Mouse (Mus musculus): ENCODE results near the gene Malrd1. TPM values are rescaled to one million over a fixed set of nuclear protein-coding genes. Genes with fewer than 3 reads are reported as not detected.

Malrd1 gene
- polyA plus RNA-seq, 1 experiment from 2014 or later, result 0.03 TPM

DNA sequence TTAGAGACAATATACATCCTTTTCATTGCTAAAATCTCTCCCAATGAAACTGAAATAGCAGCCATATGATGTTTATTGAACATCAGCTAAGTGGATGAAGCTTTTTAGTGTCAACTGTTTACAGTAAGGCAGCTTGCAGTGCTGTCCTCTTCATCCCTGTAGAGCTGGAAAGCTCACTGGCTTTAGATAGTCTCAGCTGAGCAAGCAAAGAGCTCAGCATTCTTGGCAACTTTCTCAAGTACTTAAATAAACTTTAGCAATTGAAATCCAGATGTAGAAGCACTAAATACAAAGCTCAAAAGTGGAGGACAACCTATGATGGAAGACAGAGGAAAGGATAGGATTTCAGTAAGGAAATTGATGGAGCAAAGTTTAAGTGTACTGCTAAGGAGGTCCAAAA is 626.3 kb downstream of the Malrd1 start:
- H3K9ac ChIP-seq (ENCODE audit: low read length), result no peak overlapping the region
- ATAC-seq (replicated peaks; ENCODE audit: extremely low read depth, insufficient read depth, low FRiP score), result no peak
- H3K4me1 ChIP-seq (ENCODE audit: control insufficient read depth, insufficient read depth, low read length), result no peaks in the 10 kb centered on the region; the same call in 1 of the 2 replicates
- H3K4me2 ChIP-seq (ENCODE audit: low read depth, low read length), result no peak overlapping the region
- no peak overlapping the region for H3K27ac ChIP-seq (ENCODE audit: low read length)
- H3K9me3 ChIP-seq (replicated peaks; ENCODE audit: control insufficient read depth, low read length), result no peaks in the 10 kb centered on the region
- H3K4me3 ChIP-seq (ENCODE audit: low read length), result no peak overlapping the region
- H3K27me3 ChIP-seq (ENCODE audit: control insufficient read depth, insufficient read depth, low read length), result no peaks in the 10 kb centered on the region
- H3K36me3 ChIP-seq (ENCODE audit: control insufficient read depth, insufficient read depth), result no peaks in the 10 kb centered on the region

DNA sequence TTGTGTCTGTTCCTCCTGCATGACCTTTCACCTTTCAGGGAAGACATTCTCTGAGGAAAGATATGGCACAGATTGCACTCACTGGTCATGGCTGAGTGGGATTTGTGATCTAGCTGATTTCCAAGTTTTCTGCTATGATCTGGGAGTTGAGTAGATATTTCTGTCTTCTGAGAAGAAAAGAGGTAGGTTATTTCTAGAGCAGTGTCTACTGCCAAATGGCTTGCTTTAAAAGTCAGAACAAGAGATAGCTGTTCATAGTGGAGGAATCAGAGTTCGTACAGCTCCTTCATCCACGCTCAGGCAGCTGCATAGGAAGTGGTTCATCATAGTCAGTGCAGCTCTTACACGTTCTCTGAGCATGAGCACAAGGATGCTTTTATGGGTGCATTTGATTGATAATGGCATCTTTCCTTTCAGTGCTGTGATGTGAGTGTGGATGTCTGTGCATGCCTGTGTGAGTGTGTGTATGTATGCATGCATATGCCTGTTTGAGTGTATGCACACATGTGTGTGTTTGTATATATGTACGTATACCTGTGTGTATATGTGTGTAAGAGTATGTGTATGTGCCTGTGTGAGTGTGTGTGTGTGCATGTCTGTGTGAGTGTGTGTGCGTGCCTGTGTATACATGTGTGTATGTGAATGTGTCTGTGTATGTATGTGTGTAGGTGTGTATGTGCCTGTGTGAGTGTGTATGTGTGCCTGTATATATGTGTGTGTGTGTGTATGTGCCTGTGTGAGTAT is 637.1 kb downstream of the Malrd1 start:
- H3K9ac ChIP-seq (ENCODE audit: low read length), result no peak overlapping the region
- no peaks in the 10 kb centered on the region for H3K27me3 ChIP-seq (ENCODE audit: control insufficient read depth, insufficient read depth, low read length)
- H3K4me2 ChIP-seq (ENCODE audit: low read depth, low read length), result no peak overlapping the region
- no peaks in the 10 kb centered on the region for H3K9me3 ChIP-seq (replicated peaks; ENCODE audit: control insufficient read depth, low read length)
- H3K4me1 ChIP-seq (ENCODE audit: control insufficient read depth, insufficient read depth, low read length), result no peaks in the 10 kb centered on the region
- WGBS, result 72% methylated on average over 5 of the region's 5 CpGs
- no peaks in the 10 kb centered on the region for H3K36me3 ChIP-seq (ENCODE audit: control insufficient read depth, insufficient read depth)
- no peak for ATAC-seq (replicated peaks; ENCODE audit: extremely low read depth, insufficient read depth, low FRiP score)
- H3K4me3 ChIP-seq (ENCODE audit: low read length), result no peak overlapping the region
- no peak overlapping the region for H3K27ac ChIP-seq (ENCODE audit: low read length)

DNA sequence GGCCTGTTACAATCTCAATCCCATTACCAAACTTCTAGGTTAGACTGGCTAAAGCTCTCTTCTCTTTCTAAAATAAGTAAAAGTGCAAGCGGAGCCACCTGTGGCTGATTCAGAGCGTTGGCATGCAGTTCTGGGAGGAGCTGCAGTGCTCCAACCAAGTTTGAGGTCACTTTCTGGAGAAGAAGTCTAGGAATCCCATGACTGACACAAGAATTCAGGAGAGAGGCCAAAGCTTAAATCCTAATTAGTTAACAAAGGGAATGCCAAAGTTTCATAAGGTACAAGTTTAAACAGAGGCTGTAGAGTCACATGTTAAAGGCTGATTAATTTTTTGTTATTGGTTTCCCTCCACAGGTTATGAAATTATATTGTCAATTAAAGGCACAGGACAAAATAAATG is 642.3 kb downstream of the Malrd1 start:
- no peaks in the 10 kb centered on the region for H3K27me3 ChIP-seq (ENCODE audit: control insufficient read depth, insufficient read depth, low read length)
- no peak overlapping the region for H3K27ac ChIP-seq (ENCODE audit: low read length)
- ATAC-seq (replicated peaks; ENCODE audit: extremely low read depth, insufficient read depth, low FRiP score), result no peak
- no peaks in the 10 kb centered on the region for H3K4me1 ChIP-seq (ENCODE audit: control insufficient read depth, insufficient read depth, low read length)
- 42% methylated on average over 2 of the region's 2 CpGs for WGBS
- no peaks in the 10 kb centered on the region for H3K36me3 ChIP-seq (ENCODE audit: control insufficient read depth, insufficient read depth)
- H3K9ac ChIP-seq (ENCODE audit: low read length), result no peak overlapping the region
- no peaks in the 10 kb centered on the region for H3K9me3 ChIP-seq (replicated peaks; ENCODE audit: control insufficient read depth, low read length)
- H3K4me3 ChIP-seq (ENCODE audit: low read length), result no peak overlapping the region
- no peak overlapping the region for H3K4me2 ChIP-seq (ENCODE audit: low read depth, low read length)

DNA sequence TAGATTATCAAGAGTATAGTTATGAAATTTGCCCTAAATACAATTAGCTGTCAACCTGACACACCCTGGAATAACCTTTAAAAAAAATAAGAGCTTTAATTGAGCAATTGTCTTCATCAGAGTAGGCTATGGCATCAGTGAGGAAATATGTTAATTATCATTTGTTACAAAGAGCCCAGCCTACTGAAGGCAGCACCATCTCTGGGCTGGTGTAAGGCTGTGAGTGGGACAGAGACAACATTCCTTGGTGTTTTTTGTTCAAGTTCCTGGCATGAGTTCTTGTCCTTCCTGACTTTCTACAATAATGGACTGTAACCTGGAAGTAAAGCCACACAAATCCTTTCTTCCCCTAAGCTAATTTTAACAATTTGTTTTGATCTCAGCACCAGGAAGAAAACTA is 645.8 kb downstream of the Malrd1 start:
- ATAC-seq (replicated peaks; ENCODE audit: extremely low read depth, insufficient read depth, low FRiP score), result no peak
- H3K9ac ChIP-seq (ENCODE audit: low read length), result no peak overlapping the region
- H3K4me3 ChIP-seq (ENCODE audit: low read length), result no peak overlapping the region
- no peaks in the 10 kb centered on the region for H3K4me1 ChIP-seq (ENCODE audit: control insufficient read depth, insufficient read depth, low read length)
- no peaks in the 10 kb centered on the region for H3K9me3 ChIP-seq (replicated peaks; ENCODE audit: control insufficient read depth, low read length)
- H3K27me3 ChIP-seq (ENCODE audit: control insufficient read depth, insufficient read depth, low read length), result no peaks in the 10 kb centered on the region
- no peaks in the 10 kb centered on the region for H3K36me3 ChIP-seq (ENCODE audit: control insufficient read depth, insufficient read depth)
- H3K4me2 ChIP-seq (ENCODE audit: low read depth, low read length), result no peak overlapping the region
- no peak overlapping the region for H3K27ac ChIP-seq (ENCODE audit: low read length)

DNA sequence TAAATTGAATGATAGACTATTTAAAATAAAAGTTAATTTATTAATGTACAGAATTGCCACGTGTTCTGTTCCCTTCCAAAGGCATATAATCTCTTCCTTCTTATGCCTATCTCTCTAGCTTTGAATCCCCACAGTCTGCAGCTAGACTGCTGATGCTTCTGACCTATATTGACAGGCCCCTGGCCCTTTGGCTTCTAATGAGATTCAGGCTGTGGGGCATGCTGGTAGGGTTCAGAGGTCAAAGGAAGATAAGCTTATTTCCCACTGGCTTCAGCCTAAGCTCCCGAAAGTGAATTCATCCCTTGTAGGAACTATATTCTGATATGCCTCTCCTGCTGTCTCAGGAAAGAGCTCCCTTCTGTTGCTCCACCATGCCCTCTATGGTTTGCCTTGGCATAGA is 647.1 kb downstream of the Malrd1 start:
- Histone ChIP-seq H3K9me3 (replicated peaks; ENCODE audit: control insufficient read depth, low read length) (no peaks in the 10 kb centered on the region), H3K4me1 (ENCODE audit: control insufficient read depth, insufficient read depth, low read length) (no peaks in the 10 kb centered on the region), H3K36me3 (ENCODE audit: control insufficient read depth, insufficient read depth) (no peaks in the 10 kb centered on the region), H3K9ac (ENCODE audit: low read length) (no peak overlapping the region), H3K27me3 (ENCODE audit: control insufficient read depth, insufficient read depth, low read length) (no peaks in the 10 kb centered on the region), H3K4me3 (ENCODE audit: low read length) (no peak overlapping the region), H3K27ac (ENCODE audit: low read length) (no peak overlapping the region), H3K4me2 (ENCODE audit: low read depth, low read length) (no peak overlapping the region)
- WGBS, result 42% methylated on average over 2 of the region's 2 CpGs
- ATAC-seq (replicated peaks; ENCODE audit: extremely low read depth, insufficient read depth, low FRiP score), result no peak

DNA sequence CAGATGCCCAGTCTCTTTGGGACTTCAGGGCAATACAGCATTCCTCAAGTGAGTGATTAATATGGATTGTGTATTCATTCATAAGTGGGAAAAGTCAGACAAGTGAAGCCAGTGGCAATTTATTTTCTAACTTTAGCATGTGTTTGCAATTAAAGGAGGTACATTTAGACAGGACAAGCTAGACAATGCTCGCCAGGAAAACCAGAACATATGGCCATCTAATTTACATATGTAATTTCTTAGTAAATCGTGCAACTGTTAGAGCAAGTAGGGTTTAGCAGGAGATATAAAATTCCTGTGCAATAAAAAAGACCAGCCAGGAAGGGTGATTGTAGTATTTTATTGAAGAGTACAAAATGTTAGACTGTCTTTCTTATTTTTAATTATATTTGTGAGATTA is 655.9 kb downstream of the Malrd1 start:
- H3K9me3 ChIP-seq (replicated peaks; ENCODE audit: control insufficient read depth, low read length), result no peaks in the 10 kb centered on the region
- no peaks in the 10 kb centered on the region for H3K27me3 ChIP-seq (ENCODE audit: control insufficient read depth, insufficient read depth, low read length)
- 57% methylated on average over 2 of the region's 2 CpGs for WGBS
- H3K4me1 ChIP-seq (ENCODE audit: control insufficient read depth, insufficient read depth, low read length), result no peaks in the 10 kb centered on the region
- H3K4me3 ChIP-seq (ENCODE audit: low read length), result no peak overlapping the region
- H3K36me3 ChIP-seq (ENCODE audit: control insufficient read depth, insufficient read depth), result no peaks in the 10 kb centered on the region
- H3K9ac ChIP-seq (ENCODE audit: low read length), result no peak overlapping the region
- no peak for ATAC-seq (replicated peaks; ENCODE audit: extremely low read depth, insufficient read depth, low FRiP score)
- no peak overlapping the region for H3K4me2 ChIP-seq (ENCODE audit: low read depth, low read length)
- H3K27ac ChIP-seq (ENCODE audit: low read length), result no peak overlapping the region

DNA sequence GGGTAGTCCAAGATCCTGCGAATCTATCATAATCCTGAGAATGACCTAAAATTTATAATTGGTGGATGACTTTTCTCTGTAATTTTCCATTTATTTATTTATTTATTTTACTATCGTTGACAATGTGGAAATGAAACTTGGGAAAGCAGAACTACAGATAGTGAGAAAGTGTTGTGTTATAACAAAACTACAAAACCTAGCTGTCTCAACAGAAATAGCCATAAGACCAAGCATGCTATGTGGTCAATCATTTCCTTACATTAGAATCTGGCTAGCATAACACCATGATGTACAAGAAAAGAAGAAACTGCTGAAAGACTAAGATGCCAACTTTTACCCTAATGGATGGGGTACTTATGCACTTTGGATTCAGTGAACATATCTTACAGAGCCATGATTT is 656.9 kb downstream of the Malrd1 start:
- no peak for ATAC-seq (replicated peaks; ENCODE audit: extremely low read depth, insufficient read depth, low FRiP score)
- Histone ChIP-seq H3K4me2 (ENCODE audit: low read depth, low read length) (no peak overlapping the region), H3K9ac (ENCODE audit: low read length) (no peak overlapping the region), H3K4me3 (ENCODE audit: low read length) (no peak overlapping the region), H3K36me3 (ENCODE audit: control insufficient read depth, insufficient read depth) (no peaks in the 10 kb centered on the region), H3K9me3 (replicated peaks; ENCODE audit: control insufficient read depth, low read length) (no peaks in the 10 kb centered on the region), H3K27ac (ENCODE audit: low read length) (no peak overlapping the region), H3K27me3 (ENCODE audit: control insufficient read depth, insufficient read depth, low read length) (no peaks in the 10 kb centered on the region), H3K4me1 (ENCODE audit: control insufficient read depth, insufficient read depth, low read length) (no peaks in the 10 kb centered on the region)
- WGBS, result 77% methylated on average over 2 of the region's 2 CpGs

DNA sequence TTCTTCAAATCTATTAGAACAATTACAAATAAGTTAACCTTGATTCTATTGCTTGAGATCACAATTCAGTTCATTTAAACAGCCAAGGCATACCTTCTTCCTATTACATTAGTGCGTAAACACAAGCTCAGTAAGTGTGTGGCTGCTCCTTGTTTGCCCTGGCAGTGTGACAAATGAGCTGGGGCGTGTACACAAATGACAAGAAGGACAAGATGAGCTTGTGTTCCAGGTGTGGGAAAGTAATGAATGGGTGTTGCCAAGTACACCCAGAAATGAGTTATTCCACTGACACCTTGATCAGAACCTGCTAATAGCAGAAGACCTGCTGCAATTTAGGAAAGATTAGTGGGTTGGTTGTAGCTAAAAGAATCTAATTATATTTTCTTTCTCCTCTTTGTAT is 683.7 kb downstream of the Malrd1 start:
- Histone ChIP-seq H3K27me3 (ENCODE audit: control insufficient read depth, insufficient read depth, low read length) (no peaks in the 10 kb centered on the region), H3K27ac (ENCODE audit: low read length) (no peak overlapping the region), H3K4me3 (ENCODE audit: low read length) (no peak overlapping the region), H3K36me3 (ENCODE audit: control insufficient read depth, insufficient read depth) (no peaks in the 10 kb centered on the region), H3K4me2 (ENCODE audit: low read depth, low read length) (no peak overlapping the region), H3K9ac (ENCODE audit: low read length) (no peak overlapping the region), H3K9me3 (replicated peaks; ENCODE audit: control insufficient read depth, low read length) (no peaks in the 10 kb centered on the region), H3K4me1 (ENCODE audit: control insufficient read depth, insufficient read depth, low read length) (no peaks in the 10 kb centered on the region)
- ATAC-seq (replicated peaks; ENCODE audit: extremely low read depth, insufficient read depth, low FRiP score), result no peak
- WGBS, result 66% methylated on average over 2 of the region's 2 CpGs

DNA sequence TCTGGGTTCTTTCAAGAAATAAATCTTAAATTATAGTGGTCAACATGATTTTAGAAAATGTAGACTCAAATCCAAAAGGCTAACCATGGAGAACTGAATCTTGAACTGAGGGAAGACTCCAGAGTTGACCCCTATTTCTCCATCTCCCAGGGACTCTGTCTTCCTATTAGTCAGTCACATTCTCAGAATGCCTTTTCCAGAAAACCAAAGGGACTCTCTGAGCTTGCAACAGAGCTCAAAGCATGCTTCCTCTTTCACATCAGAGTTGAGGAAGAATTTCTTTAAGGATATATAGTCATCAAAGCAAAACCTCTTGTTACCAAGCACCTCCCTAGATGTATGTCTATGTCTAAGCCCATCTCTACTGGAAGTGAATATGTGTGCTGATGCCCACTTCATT is 686.5 kb downstream of the Malrd1 start:
- no peak for ATAC-seq (replicated peaks; ENCODE audit: extremely low read depth, insufficient read depth, low FRiP score)
- H3K9me3 ChIP-seq (replicated peaks; ENCODE audit: control insufficient read depth, low read length), result no peaks in the 10 kb centered on the region

More for the DNA sequence above, 686.5 kb downstream of the Malrd1 start:
- Histone ChIP-seq H3K27me3 (ENCODE audit: control insufficient read depth, insufficient read depth, low read length) (no peaks in the 10 kb centered on the region), H3K27ac (ENCODE audit: low read length) (no peak overlapping the region), H3K36me3 (ENCODE audit: control insufficient read depth, insufficient read depth) (no peaks in the 10 kb centered on the region), H3K4me3 (ENCODE audit: low read length) (no peak overlapping the region), H3K4me1 (ENCODE audit: control insufficient read depth, insufficient read depth, low read length) (no peaks in the 10 kb centered on the region), H3K9ac (ENCODE audit: low read length) (no peak overlapping the region), H3K4me2 (ENCODE audit: low read depth, low read length) (no peak overlapping the region)
